Mouse (Mus musculus): Measurements from ENCODE around the gene Trim40.

GRCm38 (mm10) chr17:36923491-36923890 lies 33.6 kb upstream of the Trim40 start:
- TF ChIP-seq POLR2A (IDR thresholded peaks at IDR 0.05; ENCODE audit: insufficient read depth, low read depth, low read length), result no peak
- TF ChIP-seq CTCF (IDR thresholded peaks at IDR 0.05), result no peak

All from heart, adult 2 months (tissue).